Mouse (Mus musculus) ES-Bruce4 (cell line): ENCODE measurements around the gene Gimap9.

Experiments used
- CTCF ChIP-seq: IDR thresholded peaks from one replicate; pipeline ENCODE4 v1.8.1; 2011; ENCODE audit warnings: low read depth, low read length
- EP300 ChIP-seq: IDR thresholded peaks from 2 replicates; pipeline ENCODE4 v1.6.1; 2011; ENCODE audit warnings: low read depth, low read length; ENCODE audit not compliant: insufficient read depth
- POLR2A ChIP-seq: IDR thresholded peaks from one replicate; pipeline ENCODE4 v1.8.1; 2011; ENCODE audit warnings: low read length; ENCODE audit not compliant: insufficient read depth

- TF ChIP-seq POLR2A = no peak
- TF ChIP-seq CTCF = no peak
- no peak for TF ChIP-seq EP300
These were observed 4.5 kb downstream of the Gimap9 start for GRCm38 (mm10) chr6:48680421-48680820.
